In the genomic region with DNA sequence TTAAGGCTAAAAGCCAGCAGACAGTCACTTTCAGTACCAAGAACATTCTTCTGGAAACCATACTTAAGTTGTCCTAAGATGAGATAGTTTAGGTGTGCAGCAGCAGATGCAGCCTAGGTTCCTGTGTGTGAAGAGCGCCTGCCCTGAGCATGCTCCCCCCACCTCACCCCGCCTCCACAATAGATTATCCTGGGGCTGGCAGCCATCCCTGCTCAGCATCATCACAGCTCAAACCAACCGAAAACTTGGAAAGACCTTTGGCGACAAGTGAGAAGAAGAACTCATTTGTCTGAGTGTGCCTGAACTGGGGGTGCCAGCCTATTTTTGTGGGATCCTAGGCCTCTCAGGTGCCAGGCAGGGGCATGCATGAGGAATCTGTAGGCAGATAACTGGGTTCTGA, we compare ENCODE assay signal across 22 mouse cellular contexts. TPM values are rescaled to one million over a fixed set of nuclear protein-coding genes. Genes with fewer than 3 reads are reported as not detected.
DNase-seq lines count a peak whose midpoint lies in the region; ATAC-seq lines count a peak whose summit lies in the region.
"Had no signal": no experiment of that assay in that cellular context is flagged by ENCODE, and none has a peak within 500 bp of the region (broad histone marks: within the 10 kb centered on the region; RNA-seq: fewer than 3 reads in every experiment).

No protein-coding gene starts in this region.

- 0 out of 2 replicates have a peak overlapping the region, but pooled peaks have one; percentile 36 for H3K27ac ChIP-seq in liver, embryonic 13.5 days
- H3K27ac ChIP-seq: embryonic facial prominence, embryonic 12.5 days; forebrain, embryonic 15.5 days; heart, embryonic 10.5 days; hindbrain, embryonic 12.5 days had no signal

- H3K4me2 ChIP-seq in liver, embryonic 13.5 days, result no peak overlapping the region
- H3K4me2 ChIP-seq: embryonic facial prominence, embryonic 12.5 days; forebrain, embryonic 15.5 days; hindbrain, embryonic 12.5 days had no signal

- peaks cover 40% of the 10 kb centered on the region for H3K36me3 ChIP-seq in liver, embryonic 13.5 days
- H3K36me3 ChIP-seq: forebrain, embryonic 15.5 days had no signal

- H3K4me3 ChIP-seq in liver, embryonic 13.5 days (replicated peaks), result no peak overlapping the region
- H3K4me3 ChIP-seq: embryonic facial prominence, embryonic 12.5 days; forebrain, embryonic 15.5 days; heart, embryonic 10.5 days; hindbrain, embryonic 12.5 days had no signal

- peaks cover 11% of the 10 kb centered on the region for H3K4me1 ChIP-seq in liver, embryonic 13.5 days (replicated peaks)
- H3K4me1 ChIP-seq: embryonic facial prominence, embryonic 12.5 days; forebrain, embryonic 15.5 days; hindbrain, embryonic 12.5 days had no signal

- 84% methylated on average over 4 of the region's 4 CpGs for WGBS in liver, embryonic 13.5 days (ENCODE audit: insufficient replicate concordance)

- no peak overlapping the region for H3K9ac ChIP-seq in liver, embryonic 13.5 days
- H3K9ac ChIP-seq: embryonic facial prominence, embryonic 12.5 days; forebrain, embryonic 15.5 days; hindbrain, embryonic 12.5 days had no signal

- H3K9me3 ChIP-seq in liver, embryonic 13.5 days (replicated peaks), result no peaks in the 10 kb centered on the region
- H3K9me3 ChIP-seq: embryonic facial prominence, embryonic 12.5 days; forebrain, embryonic 15.5 days; heart, embryonic 10.5 days; hindbrain, embryonic 12.5 days had no signal

- no peaks in the 10 kb centered on the region for H3K27me3 ChIP-seq in liver, embryonic 13.5 days
- H3K27me3 ChIP-seq: embryonic facial prominence, embryonic 12.5 days; forebrain, embryonic 15.5 days; hindbrain, embryonic 12.5 days had no signal

- DNase-seq in cerebellum, postnatal 14 days, result peak; percentile 55 to 59
- no peak for DNase-seq in cerebellum, adult 11-12 months
- no peak for DNase-seq in liver, embryonic 13.5 days
- DNase-seq in liver, result no peak
- DNase-seq in Muller cell, postnatal 12 days (ENCODE audit: inconsistent ontology term), result peak; percentile 13
- DNase-seq in retina, embryonic 14.5 days (ENCODE audit: low spot score), result peak; percentile 15
- DNase-seq in gastrocnemius, adult 8-10 months (ENCODE audit: low spot score in 2 of 2), result no peak
- DNase-seq in spleen, postnatal 4 days (ENCODE audit: low spot score in 2 of 2), result no peak
- DNase-seq: adrenal gland, adult 2 months; adrenal gland, postnatal 36 days; cerebellum, adult 18-20 months; gastrocnemius, postnatal 10 days; heart, adult 18-20 months; heart, postnatal 10 days; heart, postnatal 4 days had no signal

- no peak for ATAC-seq in liver, embryonic 13.5 days (ENCODE audit: low read depth)
- ATAC-seq: forebrain, embryonic 15.5 days had no signal

RNA-seq across cellular contexts. Expression of a gene that starts 58.9 kb away (rescaled TPM):
- polyA plus RNA-seq in liver, embryonic 13.5 days (2015; fragmentation: Nextera tagmentation; extraction: Ambion mirVana), result 10.6 and 13.1 TPM in 2 replicates
- total RNA-seq in gastrocnemius, adult 8-10 months (2022), result not detected
- total RNA-seq: adrenal gland, adult 2 months; adrenal gland, postnatal 36 days; gastrocnemius, postnatal 4 days; heart, adult 18-20 months; heart, postnatal 10 days; heart, postnatal 4 days had no signal
- polyA plus RNA-seq: adrenal gland, adult 2 months; C2C12; cortical plate, adult 2 months; embryonic facial prominence, embryonic 12.5 days; heart, embryonic 10.5 days had no signal

Comparison
In these comparisons a context has a peak if more than half of its experiments do, and no peak if none do; other contexts are left out.
1. DNase-seq: peak in cerebellum, postnatal 14 days (2 of 2), Muller cell, postnatal 12 days (single experiment) and retina, embryonic 14.5 days (single experiment); none in cerebellum, adult 11-12 months (single experiment), liver, embryonic 13.5 days (single experiment), liver (single experiment), gastrocnemius, adult 8-10 months (0 of 2) and spleen, postnatal 4 days (0 of 2).